Mouse (Mus musculus) heart, adult 2 months (tissue): ENCODE measurements at regions not wholly inside any gene's neighbourhood (a gene's known extent, or its start where the extent isn't known, plus 50 kb on each side); places are given as distances from the start of the nearest gene placed in this dataset.

Experiments used
- CTCF ChIP-seq: fragments of 200-600 bp; IDR thresholded peaks from 2 replicates; pipeline ENCODE4 v1.8.1; 2022; ENCODE audit warnings: antibody characterized with exemption, mild to moderate bottlenecking, moderate library complexity
- POLR2A ChIP-seq: fragments of 200-500 bp; IDR thresholded peaks from 2 replicates; pipeline ENCODE4 v1.6.1; 2011; ENCODE audit warnings: mild to moderate bottlenecking, low read depth, low read length, control low read depth; ENCODE audit not compliant: insufficient read depth

GRCm38 (mm10) chr13:42592945-42593344 is 87.5 kb upstream of the Phactr1 start:
- no peak for TF ChIP-seq POLR2A
- TF ChIP-seq CTCF = no peak
